Mouse (Mus musculus) kidney, postnatal 36 days (tissue): ENCODE results near the gene Depdc1a.
"Not testable (repeated sequence)": the region's sequence is repeated elsewhere in the genome, so short reads cannot be mapped to it uniquely, and the experiment has no call there.

ENCODE experiments used
- DNase-seq, 2 experiments: peaks; one replicate each; pipeline ENCODE4 v3.0.0; 2021 to 2022; ENCODE audit warnings: mixed read lengths in 2 of 2

The Depdc1a gene

DNA sequence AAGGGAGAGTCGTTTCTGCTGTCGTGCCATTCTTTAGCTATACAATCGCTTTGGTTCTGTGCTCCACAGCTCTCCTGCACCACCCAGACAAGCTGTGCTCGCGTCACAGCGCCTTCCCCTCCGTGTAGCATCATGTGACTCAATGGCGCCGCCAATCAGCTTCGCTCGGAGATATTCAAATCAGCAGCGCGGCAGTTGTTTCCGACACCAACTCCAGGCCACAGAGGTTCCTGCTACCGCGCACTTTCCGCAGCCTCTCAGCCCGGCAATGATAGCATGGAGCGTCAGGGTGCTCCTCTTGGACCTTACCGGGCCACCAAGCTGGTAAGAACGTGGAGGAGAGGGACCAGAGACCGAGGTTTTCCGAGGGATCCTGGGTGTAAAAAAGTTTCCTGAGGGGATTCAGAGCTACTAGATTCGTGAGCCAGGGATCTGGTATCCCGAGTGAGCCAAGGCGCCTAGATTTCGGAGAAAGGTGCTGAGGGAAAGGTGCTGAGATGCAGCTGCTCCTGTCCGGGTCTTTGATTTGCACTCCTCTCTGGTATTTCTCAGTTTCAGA, at the start of gene Depdc1a:
Gene Depdc1a, plus strand, starts transcription at position 191 of the 559 bp plus-strand sequence.
- peak; percentile 93 to 94 for DNase-seq

DNA sequence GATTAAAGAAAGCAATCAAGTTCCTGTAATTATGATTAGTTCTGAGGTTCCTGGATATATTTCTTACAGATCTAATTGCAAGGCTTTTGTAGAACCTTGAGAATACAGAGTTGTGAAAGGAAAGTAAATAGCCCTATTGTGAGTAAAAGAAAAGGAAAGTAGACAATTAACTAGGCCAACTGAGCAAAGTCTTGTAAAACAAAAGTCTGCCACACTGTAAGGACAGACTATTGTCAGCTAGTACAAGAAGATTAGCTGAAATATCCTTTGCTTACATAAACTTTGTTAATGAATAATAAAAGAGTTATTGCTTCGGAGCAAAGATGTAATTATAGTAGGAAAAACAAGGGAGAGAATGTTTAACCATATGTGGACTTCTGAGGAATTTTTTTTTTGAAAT, 25.2 kb upstream of the Depdc1a start:
- no peak for DNase-seq

- no peak for DNase-seq
Measured at GRCm38 (mm10) chr3:159475465-159475864, 19.8 kb upstream of the Depdc1a start.

- no peak for DNase-seq
Measured at GRCm38 (mm10) chr3:159477250-159477962, 17.8 kb upstream of the Depdc1a start.

GRCm38 (mm10) chr3:159494709-159495108, 524 bp upstream of the Depdc1a start:
- DNase-seq, result not testable (repeated sequence)

DNA sequence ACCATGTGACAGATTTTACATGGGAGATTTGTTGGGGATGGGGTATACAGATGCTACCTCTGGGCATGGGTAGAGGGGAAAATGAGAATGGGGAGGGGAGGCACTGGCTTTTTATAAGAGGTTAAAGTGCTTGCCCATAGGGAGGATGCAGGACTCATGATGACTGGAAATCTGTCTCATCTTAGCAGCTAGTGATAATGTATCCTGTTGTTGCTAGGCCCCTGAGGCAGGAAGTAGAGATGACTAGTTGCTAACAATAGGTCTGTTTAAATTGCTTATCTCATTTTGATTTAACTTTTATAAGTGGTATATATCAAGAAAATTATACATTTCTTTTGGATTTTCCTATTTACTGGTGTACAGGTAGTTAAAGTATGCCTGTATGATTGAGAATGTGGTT, 13.7 kb downstream of the Depdc1a start:
- DNase-seq, result no peak

DNA sequence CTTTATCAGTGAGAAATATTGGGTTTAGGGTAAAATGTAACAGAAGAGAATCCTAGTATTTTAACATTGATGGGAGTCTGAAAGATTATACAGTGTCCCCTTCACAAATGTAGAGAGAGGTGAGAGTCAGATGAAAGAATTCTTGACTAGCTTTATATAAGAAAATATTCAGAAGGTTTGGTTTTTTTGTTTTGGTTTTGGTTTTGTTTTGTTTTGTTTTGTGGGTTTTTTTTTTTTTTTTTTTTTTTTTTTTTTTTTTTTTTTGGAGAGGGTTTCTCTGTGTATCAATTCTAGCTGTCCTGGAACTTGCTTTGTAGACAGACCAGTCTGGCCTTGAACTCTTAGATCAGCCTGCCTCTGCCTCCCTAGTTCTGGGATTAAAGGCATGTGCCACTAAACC, 33.3 kb downstream of the Depdc1a start:
- DNase-seq, result no peak

DNA sequence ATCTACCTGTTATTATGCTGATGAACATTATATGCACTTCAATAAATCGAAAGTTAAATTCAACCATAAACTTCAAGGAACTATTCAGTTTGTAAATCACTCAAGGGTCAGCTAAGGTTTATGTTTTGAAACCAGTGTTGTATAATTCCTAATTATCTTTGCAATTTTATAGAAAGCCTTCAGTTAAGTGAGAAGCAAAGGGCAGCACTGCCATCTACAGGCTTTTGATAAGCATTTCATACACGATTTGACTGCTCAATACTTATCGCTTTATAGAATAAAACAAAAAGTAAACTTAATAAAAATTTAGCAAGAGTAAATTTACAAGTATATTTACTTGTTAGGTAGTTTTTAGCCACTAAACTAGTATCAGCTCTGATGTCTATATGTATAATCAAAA, 53.1 kb downstream of the Depdc1a start:
- DNase-seq, result peak; percentile 2 to 42

GRCm38 (mm10) chr3:159550224-159550623, 55.0 kb downstream of the Depdc1a start:
- DNase-seq, result no peak
